Mouse (Mus musculus): ENCODE measurements around the gene Trex1. TPM values are rescaled to one million over a fixed set of nuclear protein-coding genes. Genes with fewer than 3 reads are reported as not detected.

Gene Trex1
- polyA plus RNA-seq, 1 experiment = 45.2 TPM

- Histone ChIP-seq H3K4me1 (ENCODE audit: control insufficient read depth, insufficient read depth, low read length) (peaks cover 23% of the 10 kb centered on the region), H3K27me3 (replicated peaks; ENCODE audit: control insufficient read depth, insufficient read depth, low read length) (no peaks in the 10 kb centered on the region), H3K4me3 (ENCODE audit: insufficient read depth, low read depth, low read length) (peak overlapping the region; percentile 83), H3K36me3 (ENCODE audit: control insufficient read depth, insufficient read depth, low read length) (no peaks in the 10 kb centered on the region), H3K27ac (ENCODE audit: insufficient read depth, low read depth, low read length) (peak overlapping the region; percentile 89)
- DNase-seq = no peak
- no peak for TF ChIP-seq POLR2A (IDR thresholded peaks at IDR 0.05; ENCODE audit: low read depth, low read length)
- 48% methylated on average over 9 of the region's 9 CpGs for WGBS
These were observed 36.7 kb upstream of the Trex1 start for GRCm38 (mm10) chr9:109096251-109096661.

GRCm38 (mm10) chr9:109095137-109095982, 35.8 kb upstream of the Trex1 start, which contains the start of gene Plxnb1:
Gene Plxnb1 (plus strand): TSS chr9:109095389.
- peak within 1 kb of the TSS; percentile 89 for H3K27ac ChIP-seq (ENCODE audit: insufficient read depth, low read depth, low read length)
- no peaks in the 10 kb centered on the region for H3K36me3 ChIP-seq (ENCODE audit: control insufficient read depth, insufficient read depth, low read length)
- DNase-seq = peak; percentile 74
- TF ChIP-seq POLR2A (IDR thresholded peaks at IDR 0.05; ENCODE audit: low read depth, low read length) (peak; percentile 25), CTCF (conservative IDR thresholded peaks at IDR 0.05; ENCODE audit: insufficient read depth, insufficient read length, low read depth, low read length) (no peak)
- under 1% methylated on average over 102 of the region's 102 CpGs for WGBS
- peak within 1 kb of the TSS; percentile 83 for H3K4me3 ChIP-seq (ENCODE audit: insufficient read depth, low read depth, low read length)
- no peaks in the 10 kb centered on the region for H3K27me3 ChIP-seq (replicated peaks; ENCODE audit: control insufficient read depth, insufficient read depth, low read length)
- H3K4me1 ChIP-seq (ENCODE audit: control insufficient read depth, insufficient read depth, low read length) = peaks cover 23% of the 10 kb centered on the region

- peak overlapping the region; percentile 83 for H3K4me3 ChIP-seq (ENCODE audit: insufficient read depth, low read depth, low read length)
- H3K27ac ChIP-seq (ENCODE audit: insufficient read depth, low read depth, low read length) = peak overlapping the region; percentile 83
- peak; percentile 57 for DNase-seq
- no peaks in the 10 kb centered on the region for H3K36me3 ChIP-seq (ENCODE audit: control insufficient read depth, insufficient read depth, low read length)
- no peaks in the 10 kb centered on the region for H3K27me3 ChIP-seq (replicated peaks; ENCODE audit: control insufficient read depth, insufficient read depth, low read length)
- TF ChIP-seq CTCF (conservative IDR thresholded peaks at IDR 0.05; ENCODE audit: insufficient read depth, insufficient read length, low read depth, low read length) (no peak), POLR2A (IDR thresholded peaks at IDR 0.05; ENCODE audit: low read depth, low read length) (no peak)
- H3K4me1 ChIP-seq (ENCODE audit: control insufficient read depth, insufficient read depth, low read length) = peaks cover 23% of the 10 kb centered on the region
- WGBS = 5% methylated on average over 21 of the region's 21 CpGs
These were observed 35.1 kb upstream of the Trex1 start for GRCm38 (mm10) chr9:109094553-109095136.

- TF ChIP-seq CTCF (conservative IDR thresholded peaks at IDR 0.05; ENCODE audit: insufficient read depth, insufficient read length, low read depth, low read length) (no peak), POLR2A (IDR thresholded peaks at IDR 0.05; ENCODE audit: low read depth, low read length) (no peak)
- H3K27me3 ChIP-seq (replicated peaks; ENCODE audit: control insufficient read depth, insufficient read depth, low read length) = no peaks in the 10 kb centered on the region
- H3K27ac ChIP-seq (ENCODE audit: insufficient read depth, low read depth, low read length) = peak overlapping the region; percentile 83
- peaks cover 21% of the 10 kb centered on the region for H3K4me1 ChIP-seq (ENCODE audit: control insufficient read depth, insufficient read depth, low read length)
- peak overlapping the region; percentile 83; the same call in 1 of the 2 replicates for H3K4me3 ChIP-seq (ENCODE audit: insufficient read depth, low read depth, low read length)
- no peaks in the 10 kb centered on the region for H3K36me3 ChIP-seq (ENCODE audit: control insufficient read depth, insufficient read depth, low read length)
- DNase-seq = peak; percentile 82
- WGBS = 12% methylated on average over 11 of the region's 11 CpGs
These were observed 34.4 kb upstream of the Trex1 start for GRCm38 (mm10) chr9:109093786-109094552.

GRCm38 (mm10) chr9:109092799-109093198, 33.3 kb upstream of the Trex1 start:
- H3K4me1 ChIP-seq (ENCODE audit: control insufficient read depth, insufficient read depth, low read length) = peaks cover 16% of the 10 kb centered on the region

GRCm38 (mm10) chr9:109091802-109092201, 32.3 kb upstream of the Trex1 start:
- Histone ChIP-seq H3K4me1 (ENCODE audit: control insufficient read depth, insufficient read depth, low read length) (peaks cover 16% of the 10 kb centered on the region), H3K27ac (ENCODE audit: insufficient read depth, low read depth, low read length) (no peak overlapping the region), H3K27me3 (replicated peaks; ENCODE audit: control insufficient read depth, insufficient read depth, low read length) (no peaks in the 10 kb centered on the region), H3K4me3 (ENCODE audit: insufficient read depth, low read depth, low read length) (no peak overlapping the region), H3K36me3 (ENCODE audit: control insufficient read depth, insufficient read depth, low read length) (no peaks in the 10 kb centered on the region)
- TF ChIP-seq POLR2A (IDR thresholded peaks at IDR 0.05; ENCODE audit: low read depth, low read length) (no peak), CTCF (conservative IDR thresholded peaks at IDR 0.05; ENCODE audit: insufficient read depth, insufficient read length, low read depth, low read length) (no peak)
- WGBS = 81% methylated on average over 8 of the region's 8 CpGs
- no peak for DNase-seq

More at GRCm38 (mm10) chr9:109092799-109093198, 33.3 kb upstream of the Trex1 start:
- DNase-seq = peak; percentile 67
- H3K36me3 ChIP-seq (ENCODE audit: control insufficient read depth, insufficient read depth, low read length) = no peaks in the 10 kb centered on the region
- TF ChIP-seq CTCF (conservative IDR thresholded peaks at IDR 0.05; ENCODE audit: insufficient read depth, insufficient read length, low read depth, low read length) (no peak), POLR2A (IDR thresholded peaks at IDR 0.05; ENCODE audit: low read depth, low read length) (no peak)
- WGBS = 51% methylated on average over 6 of the region's 6 CpGs
- no peak overlapping the region for H3K4me3 ChIP-seq (ENCODE audit: insufficient read depth, low read depth, low read length)
- H3K27me3 ChIP-seq (replicated peaks; ENCODE audit: control insufficient read depth, insufficient read depth, low read length) = no peaks in the 10 kb centered on the region
- no peak overlapping the region for H3K27ac ChIP-seq (ENCODE audit: insufficient read depth, low read depth, low read length)

All from kidney, adult 2 months (tissue).